Mouse (Mus musculus) thymus, adult 18-20 months (tissue): Measurements from ENCODE around the gene Daam1.
"Not testable (repeated sequence)": the region's sequence is repeated elsewhere in the genome, so short reads cannot be mapped to it uniquely, and the experiment has no call there.

Source experiments
- DNase-seq, 2 experiments: peaks; one replicate each; pipeline ENCODE4 v3.0.0; 2022; ENCODE audit warnings: mixed read lengths in 2 of 2

The Daam1 gene

GRCm38 (mm10) chr12:71835966-71836668 is 5.2 kb downstream of the Daam1 start:
- DNase-seq: no peak

GRCm38 (mm10) chr12:71836776-71837175 is 5.9 kb downstream of the Daam1 start:
- DNase-seq: no peak

GRCm38 (mm10) chr12:71837576-71837975 is 6.7 kb downstream of the Daam1 start:
- no peak for DNase-seq

GRCm38 (mm10) chr12:71838230-71838629 is 7.4 kb downstream of the Daam1 start:
- no peak for DNase-seq

- no peak for DNase-seq
These were observed 8.8 kb downstream of the Daam1 start for GRCm38 (mm10) chr12:71839653-71840052.

- no peak for DNase-seq
These were observed 9.7 kb downstream of the Daam1 start for GRCm38 (mm10) chr12:71840430-71841186.

- DNase-seq: no peak
These were observed 11.1 kb downstream of the Daam1 start for GRCm38 (mm10) chr12:71842006-71842405.

- no peak for DNase-seq
These were observed 11.7 kb downstream of the Daam1 start for GRCm38 (mm10) chr12:71842588-71842987.

GRCm38 (mm10) chr12:71845486-71845885 is 14.6 kb downstream of the Daam1 start:
- no peak for DNase-seq

GRCm38 (mm10) chr12:71846416-71846815 is 15.5 kb downstream of the Daam1 start:
- not testable (repeated sequence) for DNase-seq

- not testable (repeated sequence) for DNase-seq
These were observed 16.1 kb downstream of the Daam1 start for GRCm38 (mm10) chr12:71847024-71847423.

- no peak for DNase-seq
These were observed 16.7 kb downstream of the Daam1 start for GRCm38 (mm10) chr12:71847617-71848016.

GRCm38 (mm10) chr12:71848037-71848776 is 17.3 kb downstream of the Daam1 start:
- DNase-seq: no peak

- no peak for DNase-seq
These were observed 18.2 kb downstream of the Daam1 start for GRCm38 (mm10) chr12:71849051-71849450.

GRCm38 (mm10) chr12:71850135-71850534 is 19.3 kb downstream of the Daam1 start:
- no peak for DNase-seq

- no peak for DNase-seq
These were observed 21.8 kb downstream of the Daam1 start for GRCm38 (mm10) chr12:71852678-71853077.

GRCm38 (mm10) chr12:71853694-71854093 is 22.8 kb downstream of the Daam1 start:
- DNase-seq: no peak

GRCm38 (mm10) chr12:71854191-71854590 is 23.3 kb downstream of the Daam1 start:
- DNase-seq: no peak

- no peak for DNase-seq
These were observed 25.0 kb downstream of the Daam1 start for GRCm38 (mm10) chr12:71855730-71856479.

- no peak for DNase-seq
These were observed 25.5 kb downstream of the Daam1 start for GRCm38 (mm10) chr12:71856480-71856754.

- no peak for DNase-seq
These were observed 28.2 kb downstream of the Daam1 start for GRCm38 (mm10) chr12:71859096-71859495.

- DNase-seq: no peak
These were observed 33.1 kb downstream of the Daam1 start for GRCm38 (mm10) chr12:71863846-71864543.

- DNase-seq: no peak
These were observed 33.6 kb downstream of the Daam1 start for GRCm38 (mm10) chr12:71864544-71864897.
